Mouse (Mus musculus) limb, embryonic 12.5 days (tissue): ENCODE data around the gene 1810062G17Rik. TPM values are rescaled to one million over a fixed set of nuclear protein-coding genes. Genes with fewer than 3 reads are reported as not detected.

Source experiments
- ATAC-seq: fragments of 200-750 bp; cut with Nextera tagmentation; 2 replicates; pipeline ENCODE4 v1.8.0; 2017; ENCODE audit warnings: low read depth, moderate TSS enrichment; ENCODE audit not compliant: insufficient number of reproducible peaks, insufficient read depth, low FRiP score, low TSS enrichment
- H3K27ac ChIP-seq: fragments of 300-500 bp; sonication (generic); 2 replicates; pipeline ENCODE4 v1.5.1; 2016; ENCODE audit warnings: mild to moderate bottlenecking, moderate library complexity
- H3K27me3 ChIP-seq: fragments of 300-500 bp; sonication (generic); 2 replicates; pipeline ENCODE4 v1.6.1; 2016; ENCODE audit warnings: mild to moderate bottlenecking, moderate library complexity
- H3K36me3 ChIP-seq: fragments of 300-500 bp; sonication (generic); 2 replicates; pipeline ENCODE4 v1.6.1; 2016; ENCODE audit warnings: mild to moderate bottlenecking, moderate library complexity
- H3K4me1 ChIP-seq: fragments of 300-500 bp; sonication (generic); replicated peaks from 2 replicates; pipeline ENCODE4 v1.6.1; 2016
- H3K4me2 ChIP-seq: fragments of 300-500 bp; sonication (generic); 2 replicates; pipeline ENCODE4 v1.6.1; 2016; ENCODE audit warnings: mild to moderate bottlenecking, moderate library complexity
- H3K4me3 ChIP-seq: fragments of 300-500 bp; sonication (generic); replicated peaks from 2 replicates; pipeline ENCODE4 v1.5.1; 2016; ENCODE audit warnings: mild to moderate bottlenecking
- H3K9ac ChIP-seq: fragments of 300-500 bp; sonication (generic); replicated peaks from 2 replicates; pipeline ENCODE4 v1.6.1; 2016; ENCODE audit warnings: mild to moderate bottlenecking, moderate library complexity
- H3K9me3 ChIP-seq: fragments of 300-500 bp; sonication (generic); 2 replicates; pipeline ENCODE4 v1.6.1; 2016; ENCODE audit warnings: mild to moderate bottlenecking, moderate library complexity
- WGBS: fragments of 180-500 bp; shearing (Covaris S2); methylation state at CpG from one replicate; pipeline ENCODE4 v1.1.7; 2016; 5-methylcytosine and 5-hydroxymethylcytosine counted together
- polyA plus RNA-seq: library from polyadenylated mRNA; unstranded; fragments of >200 nt; fragmentation: Nextera tagmentation; extraction: Ambion mirVana; gene quantifications from 2 replicates; pipeline ENCODE4 v1.2.1, GENCODE M21; 2016

Gene 1810062G17Rik
- polyA plus RNA-seq, 1 experiment from 2014 or later, result 1.2 TPM

- H3K9ac ChIP-seq, result no peak overlapping the region
- no peak overlapping the region for H3K4me2 ChIP-seq
- no peak overlapping the region for H3K4me3 ChIP-seq
- H3K4me1 ChIP-seq, result no peaks in the 10 kb centered on the region
- no peak overlapping the region for H3K27ac ChIP-seq
- H3K36me3 ChIP-seq, result peaks cover 75% of the 10 kb centered on the region
- 68% methylated on average over 3 of the region's 3 CpGs for WGBS
- ATAC-seq, result no peak
- no peaks in the 10 kb centered on the region for H3K27me3 ChIP-seq
- H3K9me3 ChIP-seq, result no peaks in the 10 kb centered on the region
Observed at GRCm38 (mm10) chr3:36455566-36455965, 20.2 kb upstream of the 1810062G17Rik start.

- Histone ChIP-seq H3K4me2 (no peak overlapping the region), H3K36me3 (peaks cover 39% of the 10 kb centered on the region), H3K27me3 (no peaks in the 10 kb centered on the region), H3K9me3 (no peaks in the 10 kb centered on the region), H3K4me1 (peaks cover 10% of the 10 kb centered on the region; the same call in 1 of the 2 replicates), H3K4me3 (no peak overlapping the region), H3K9ac (no peak overlapping the region), H3K27ac (no peak overlapping the region)
- no peak for ATAC-seq
- 72% methylated on average over 7 of the region's 7 CpGs for WGBS
Observed at GRCm38 (mm10) chr3:36460717-36461116, 15.0 kb upstream of the 1810062G17Rik start.

DNA sequence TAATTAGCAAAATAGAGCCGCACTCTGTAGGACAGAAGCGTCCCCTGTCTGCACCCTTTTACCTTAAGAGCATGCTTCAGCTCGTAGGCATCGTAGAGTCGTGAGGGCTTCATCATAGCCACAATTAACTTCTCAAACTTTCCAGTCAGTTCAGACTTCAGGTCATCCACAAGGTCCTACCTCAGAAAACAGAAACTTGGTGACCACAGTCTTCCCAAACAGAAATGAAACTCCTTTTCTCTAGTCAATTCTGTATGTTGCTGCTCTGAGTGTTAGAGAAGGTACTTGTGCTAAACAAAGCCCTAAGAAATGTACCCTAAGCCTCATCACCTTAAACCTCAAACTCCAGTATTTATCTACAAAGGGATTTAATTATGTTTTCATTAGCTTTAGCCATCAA is 13.9 kb upstream of the 1810062G17Rik start:
- H3K36me3 ChIP-seq, result peaks cover 32% of the 10 kb centered on the region
- no peak for ATAC-seq
- 46% methylated on average over 5 of the region's 5 CpGs for WGBS

DNA sequence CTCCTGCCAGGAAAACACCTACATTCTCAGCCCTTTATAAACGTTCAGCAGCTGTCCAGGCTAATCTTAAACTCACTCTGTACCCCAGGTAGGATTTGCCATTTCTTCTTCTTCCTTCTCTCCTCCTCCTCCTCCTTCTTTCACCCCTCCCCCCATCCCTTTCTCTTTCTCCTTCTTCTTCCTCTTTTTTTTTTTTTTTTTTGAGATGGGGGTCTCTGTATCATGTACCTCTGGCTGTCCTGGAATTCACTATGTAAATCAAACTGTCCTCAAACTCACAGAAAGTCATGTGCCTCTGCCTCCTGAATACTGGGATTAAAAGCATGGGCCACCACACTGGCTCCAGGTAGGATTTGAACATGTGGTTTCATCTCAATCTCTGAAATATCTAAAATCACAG is 13.4 kb upstream of the 1810062G17Rik start:
- no peak for ATAC-seq

More for the DNA sequence above, 13.9 kb upstream of the 1810062G17Rik start:
- Histone ChIP-seq H3K27ac (no peak overlapping the region), H3K4me2 (no peak overlapping the region), H3K27me3 (no peaks in the 10 kb centered on the region), H3K4me1 (peaks cover 10% of the 10 kb centered on the region; the same call in 1 of the 2 replicates), H3K9ac (no peak overlapping the region), H3K9me3 (no peaks in the 10 kb centered on the region), H3K4me3 (no peak overlapping the region)

DNA sequence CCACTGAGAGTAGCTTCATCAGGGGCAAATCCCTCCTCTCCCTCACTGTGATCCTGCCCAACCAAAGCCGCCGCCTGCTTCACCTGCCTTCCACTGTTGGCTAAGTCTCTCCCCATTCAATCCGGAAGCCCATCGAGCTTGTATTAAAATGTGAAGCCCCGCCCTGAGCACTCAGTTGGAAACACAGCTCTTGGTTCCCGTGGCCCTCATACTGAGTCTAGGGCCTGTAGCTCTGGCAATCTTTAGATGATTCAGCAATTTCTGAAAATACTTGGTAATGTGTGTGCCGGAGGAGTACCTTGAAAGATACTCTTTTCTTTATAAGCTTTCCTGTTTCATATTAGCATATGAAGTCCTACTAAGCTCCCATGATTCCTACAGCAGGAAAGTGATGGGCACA is 10.2 kb upstream of the 1810062G17Rik start:
- Histone ChIP-seq H3K9ac (no peak overlapping the region), H3K4me1 (peaks cover 10% of the 10 kb centered on the region; the same call in 1 of the 2 replicates), H3K4me3 (no peak overlapping the region), H3K27me3 (no peaks in the 10 kb centered on the region), H3K27ac (no peak overlapping the region), H3K9me3 (no peaks in the 10 kb centered on the region), H3K4me2 (no peak overlapping the region), H3K36me3 (0 out of 2 replicates have a peak, but pooled peaks cover 8% of the 10 kb centered on the region)
- ATAC-seq, result no peak
- WGBS, result 74% methylated on average over 7 of the region's 7 CpGs

More for the DNA sequence above, 13.4 kb upstream of the 1810062G17Rik start:
- Histone ChIP-seq H3K4me3 (no peak overlapping the region), H3K9me3 (no peaks in the 10 kb centered on the region), H3K4me2 (no peak overlapping the region), H3K9ac (no peak overlapping the region), H3K36me3 (peaks cover 27% of the 10 kb centered on the region), H3K4me1 (peaks cover 10% of the 10 kb centered on the region; the same call in 1 of the 2 replicates), H3K27ac (no peak overlapping the region), H3K27me3 (no peaks in the 10 kb centered on the region)
- 12% methylated on average over 1 of the region's 1 CpGs for WGBS

DNA sequence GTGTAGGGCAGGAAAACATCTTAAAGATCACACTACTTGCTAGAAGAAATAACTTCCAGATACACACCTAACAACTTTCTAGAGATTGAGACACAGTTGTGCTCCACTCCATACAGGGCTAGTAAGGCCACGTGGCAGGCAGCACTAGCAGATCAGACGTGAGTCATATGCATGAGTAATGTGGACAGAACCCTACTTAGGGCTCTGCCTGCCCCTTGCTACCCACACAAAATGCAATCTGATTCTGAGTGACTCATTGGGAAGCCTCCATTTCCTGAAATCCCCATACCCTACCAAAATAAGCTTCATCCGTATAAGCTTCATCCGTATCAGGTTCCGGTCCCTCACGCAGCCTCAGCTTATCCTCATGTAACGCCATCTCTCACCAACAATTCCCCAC is 8.1 kb upstream of the 1810062G17Rik start:
- Histone ChIP-seq H3K9me3 (no peaks in the 10 kb centered on the region), H3K36me3 (no peaks in the 10 kb centered on the region), H3K4me3 (no peak overlapping the region), H3K4me2 (no peak overlapping the region), H3K27me3 (no peaks in the 10 kb centered on the region), H3K27ac (no peak overlapping the region), H3K4me1 (no peaks in the 10 kb centered on the region), H3K9ac (no peak overlapping the region)
- 80% methylated on average over 7 of the region's 7 CpGs for WGBS
- no peak for ATAC-seq

- no peaks in the 10 kb centered on the region for H3K36me3 ChIP-seq
- WGBS, result 21% methylated on average over 2 of the region's 2 CpGs
- no peaks in the 10 kb centered on the region for H3K27me3 ChIP-seq
- H3K4me2 ChIP-seq, result no peak overlapping the region
- no peaks in the 10 kb centered on the region for H3K9me3 ChIP-seq
- H3K9ac ChIP-seq, result no peak overlapping the region
- no peak for ATAC-seq
- H3K4me3 ChIP-seq, result no peak overlapping the region
- H3K4me1 ChIP-seq, result no peaks in the 10 kb centered on the region
- no peak overlapping the region for H3K27ac ChIP-seq
Observed at GRCm38 (mm10) chr3:36468871-36469270, 6.9 kb upstream of the 1810062G17Rik start.

GRCm38 (mm10) chr3:36471856-36472255 is 3.9 kb upstream of the 1810062G17Rik start:
- H3K4me2 ChIP-seq, result no peak overlapping the region
- H3K9me3 ChIP-seq, result no peaks in the 10 kb centered on the region
- 85% methylated on average over 4 of the region's 4 CpGs for WGBS
- ATAC-seq, result no peak
- no peak overlapping the region for H3K27ac ChIP-seq
- no peak overlapping the region for H3K9ac ChIP-seq
- no peak overlapping the region for H3K4me3 ChIP-seq
- peaks cover 7% of the 10 kb centered on the region for H3K4me1 ChIP-seq
- H3K36me3 ChIP-seq, result no peaks in the 10 kb centered on the region
- no peaks in the 10 kb centered on the region for H3K27me3 ChIP-seq

GRCm38 (mm10) chr3:36473222-36473621 is 2.5 kb upstream of the 1810062G17Rik start:
- Histone ChIP-seq H3K36me3 (no peaks in the 10 kb centered on the region), H3K4me2 (no peak overlapping the region), H3K27me3 (no peaks in the 10 kb centered on the region), H3K4me1 (peaks cover 12% of the 10 kb centered on the region), H3K4me3 (no peak overlapping the region), H3K27ac (no peak overlapping the region), H3K9me3 (no peaks in the 10 kb centered on the region), H3K9ac (no peak overlapping the region)
- ATAC-seq, result no peak
- 95% methylated on average over 5 of the region's 5 CpGs for WGBS

DNA sequence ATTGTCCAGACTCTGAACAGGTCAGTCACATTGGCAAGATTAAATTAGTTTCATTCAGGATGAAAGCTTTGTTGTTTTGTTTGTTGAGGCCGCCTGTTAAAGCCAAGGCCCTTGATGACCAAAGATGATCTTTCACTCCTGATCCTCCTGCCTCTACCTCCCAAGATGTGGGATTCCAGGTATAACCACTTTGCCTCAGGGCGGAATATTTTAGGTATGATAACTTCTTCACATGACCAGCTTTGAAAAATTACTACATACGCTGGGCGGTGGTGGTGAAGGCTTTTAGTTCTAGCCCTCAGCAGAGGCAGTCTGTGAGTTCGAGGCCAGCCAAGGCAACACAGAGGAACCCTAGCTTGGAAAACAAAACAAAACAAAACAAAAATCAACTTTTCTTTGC is 1.3 kb upstream of the 1810062G17Rik start:
- no peak for ATAC-seq
- Histone ChIP-seq H3K4me3 (peak overlapping the region; percentile 68), H3K9me3 (no peaks in the 10 kb centered on the region), H3K4me2 (peak overlapping the region; percentile 84), H3K9ac (no peak overlapping the region), H3K4me1 (peaks cover 12% of the 10 kb centered on the region), H3K27ac (no peak overlapping the region), H3K36me3 (no peaks in the 10 kb centered on the region), H3K27me3 (no peaks in the 10 kb centered on the region)
- WGBS, result 78% methylated on average over 5 of the region's 5 CpGs

GRCm38 (mm10) chr3:36474938-36475483 is 726 bp upstream of the 1810062G17Rik start:
- peak overlapping the region; percentile 84 for H3K4me2 ChIP-seq
- peak overlapping the region; percentile 69 for H3K9ac ChIP-seq
- ATAC-seq, result no peak
- peak overlapping the region; percentile 81 for H3K27ac ChIP-seq
- H3K36me3 ChIP-seq, result no peaks in the 10 kb centered on the region
- H3K4me3 ChIP-seq, result peak overlapping the region; percentile 68
- no peaks in the 10 kb centered on the region for H3K27me3 ChIP-seq
- WGBS, result 3% methylated on average over 24 of the region's 24 CpGs
- peaks cover 12% of the 10 kb centered on the region for H3K4me1 ChIP-seq
- H3K9me3 ChIP-seq, result no peaks in the 10 kb centered on the region
